Mouse (Mus musculus) lung, embryonic 14.5 days (tissue): Measurements from ENCODE around the gene Nptn. TPM values are rescaled to one million over a fixed set of nuclear protein-coding genes. Genes with fewer than 3 reads are reported as not detected.
"Not testable (repeated sequence)": the region's sequence is repeated elsewhere in the genome, so short reads cannot be mapped to it uniquely, and the experiment has no call there.

Experiments
- ATAC-seq: fragments of 200-750 bp; cut with Nextera tagmentation; 2 replicates; pipeline ENCODE4 v1.8.0; 2017; ENCODE audit warnings: mild to moderate bottlenecking, moderate TSS enrichment, moderate library complexity; ENCODE audit not compliant: insufficient read depth
- DNase-seq: peaks from one replicate; pipeline ENCODE4 v3.0.0-alpha.2; 2015
- H3K27ac ChIP-seq: fragments of 300-500 bp; sonication (generic); 2 replicates; pipeline ENCODE4 v1.5.1; 2014; ENCODE audit warnings: low read depth, mild to moderate bottlenecking, moderate library complexity
- H3K27me3 ChIP-seq: fragments of 300-500 bp; sonication (generic); 2 replicates; pipeline ENCODE4 v1.6.1; 2014; ENCODE audit warnings: low read length, control low read depth; ENCODE audit not compliant: insufficient read depth
- H3K36me3 ChIP-seq: fragments of 300-500 bp; sonication (generic); 2 replicates; pipeline ENCODE4 v1.6.1; 2014; ENCODE audit warnings: control low read depth; ENCODE audit not compliant: insufficient read depth
- H3K4me1 ChIP-seq: fragments of 300-500 bp; sonication (generic); 2 replicates; pipeline ENCODE4 v1.6.1; 2014; ENCODE audit warnings: antibody characterized with exemption, control low read depth; ENCODE audit not compliant: insufficient read depth
- H3K4me2 ChIP-seq: fragments of 300-500 bp; sonication (generic); 2 replicates; pipeline ENCODE4 v1.6.1; 2014; ENCODE audit warnings: mild to moderate bottlenecking
- H3K4me3 ChIP-seq: fragments of 300-500 bp; sonication (generic); 2 replicates; pipeline ENCODE4 v1.5.1; 2014; ENCODE audit warnings: low read depth, low read length
- H3K9ac ChIP-seq: fragments of 300-500 bp; sonication (generic); 2 replicates; pipeline ENCODE4 v1.6.1; 2014
- H3K9me3 ChIP-seq: fragments of 300-500 bp; sonication (generic); 2 replicates; pipeline ENCODE4 v1.6.1; 2016; ENCODE audit warnings: low read depth, low read length, control low read depth
- CTCF ChIP-seq: IDR thresholded peaks from 2 replicates; pipeline ENCODE4 v1.5.1; 2016; ENCODE audit warnings: antibody characterized with exemption, low read depth
- WGBS: fragments of 180-500 bp; shearing (Covaris S2); extraction: QIAGEN DNeasy Blood & Tissue Kit; methylation state at CpG from one replicate; pipeline ENCODE4 v1.1.7; 2014; 5-methylcytosine and 5-hydroxymethylcytosine counted together
- polyA plus RNA-seq: library from polyadenylated mRNA; unstranded; fragments of >200 nt; fragmentation: Nextera tagmentation; extraction: Ambion mirVana; gene quantifications from 2 replicates; pipeline ENCODE4 v1.2.1, GENCODE M21; 2014

The Nptn gene
- polyA plus RNA-seq, 1 experiment from 2014 or later, result 124 TPM

DNA sequence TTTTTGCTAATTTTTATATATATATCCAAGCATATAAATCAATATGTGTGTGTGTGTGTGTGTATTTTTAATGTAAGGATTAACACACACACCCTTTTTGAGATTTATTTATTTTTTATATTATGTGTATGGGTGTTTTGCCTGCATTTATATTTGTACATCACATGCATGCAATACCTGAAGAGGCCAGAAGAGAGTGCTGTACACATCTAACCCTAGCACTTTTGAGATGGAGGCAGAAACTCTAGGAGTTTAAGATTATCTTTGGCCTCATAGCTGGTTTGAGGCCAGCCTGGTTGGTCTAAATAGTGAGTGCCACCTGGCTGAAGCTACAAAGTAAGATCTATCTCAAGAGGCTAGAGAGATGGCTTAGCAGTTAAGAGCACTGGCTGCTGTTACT is 14.4 kb upstream of the Nptn start:
- peak; percentile 56 for DNase-seq
- Histone ChIP-seq H3K36me3 (no peaks in the 10 kb centered on the region), H3K27ac (no peak overlapping the region), H3K9me3 (no peaks in the 10 kb centered on the region), H3K4me1 (no peaks in the 10 kb centered on the region), H3K9ac (no peak overlapping the region), H3K4me3 (no peak overlapping the region), H3K4me2 (no peak overlapping the region), H3K27me3 (no peaks in the 10 kb centered on the region)
- ATAC-seq, result no peak
- peak; percentile 53 for TF ChIP-seq CTCF

DNA sequence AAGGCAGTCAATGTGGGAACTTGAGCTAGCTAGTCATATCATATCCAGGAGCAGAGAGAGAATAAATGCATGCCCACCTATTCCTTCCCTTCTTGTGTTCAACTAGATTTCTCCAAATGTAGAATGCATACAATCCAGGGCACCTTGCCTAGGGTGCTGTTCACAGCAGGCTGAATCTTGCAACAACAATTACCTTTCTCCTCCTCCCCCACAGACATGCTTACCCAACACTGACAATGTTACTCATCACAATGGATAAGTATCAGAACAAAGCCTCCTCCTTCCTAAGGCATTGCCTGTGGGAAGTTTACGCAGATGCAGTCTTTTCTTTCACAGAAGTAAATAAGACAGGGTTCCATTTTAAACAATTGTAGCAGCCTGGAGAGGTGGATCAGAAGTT is 11.0 kb upstream of the Nptn start:
- no peak overlapping the region for H3K4me2 ChIP-seq
- H3K27me3 ChIP-seq, result no peaks in the 10 kb centered on the region
- H3K27ac ChIP-seq, result no peak overlapping the region
- no peaks in the 10 kb centered on the region for H3K36me3 ChIP-seq
- WGBS, result 85% methylated on average over 1 of the region's 1 CpGs
- H3K4me1 ChIP-seq, result no peaks in the 10 kb centered on the region
- TF ChIP-seq CTCF, result no peak
- H3K4me3 ChIP-seq, result no peak overlapping the region
- no peak for DNase-seq
- ATAC-seq, result no peak
- no peak overlapping the region for H3K9ac ChIP-seq
- H3K9me3 ChIP-seq, result no peaks in the 10 kb centered on the region

GRCm38 (mm10) chr9:58578669-58579068 is 3.4 kb upstream of the Nptn start:
- 15% methylated on average over 3 of the region's 3 CpGs for WGBS
- H3K4me3 ChIP-seq, result no peak overlapping the region
- DNase-seq (peak; percentile 96), ATAC-seq (no peak)
- no peaks in the 10 kb centered on the region for H3K36me3 ChIP-seq
- no peak overlapping the region for H3K27ac ChIP-seq
- 0 out of 2 replicates have a peak, but pooled peaks cover 5% of the 10 kb centered on the region for H3K4me1 ChIP-seq
- H3K9ac ChIP-seq, result no peak overlapping the region
- no peak overlapping the region for H3K4me2 ChIP-seq
- no peaks in the 10 kb centered on the region for H3K9me3 ChIP-seq
- peak; percentile 96 for TF ChIP-seq CTCF
- no peaks in the 10 kb centered on the region for H3K27me3 ChIP-seq

DNA sequence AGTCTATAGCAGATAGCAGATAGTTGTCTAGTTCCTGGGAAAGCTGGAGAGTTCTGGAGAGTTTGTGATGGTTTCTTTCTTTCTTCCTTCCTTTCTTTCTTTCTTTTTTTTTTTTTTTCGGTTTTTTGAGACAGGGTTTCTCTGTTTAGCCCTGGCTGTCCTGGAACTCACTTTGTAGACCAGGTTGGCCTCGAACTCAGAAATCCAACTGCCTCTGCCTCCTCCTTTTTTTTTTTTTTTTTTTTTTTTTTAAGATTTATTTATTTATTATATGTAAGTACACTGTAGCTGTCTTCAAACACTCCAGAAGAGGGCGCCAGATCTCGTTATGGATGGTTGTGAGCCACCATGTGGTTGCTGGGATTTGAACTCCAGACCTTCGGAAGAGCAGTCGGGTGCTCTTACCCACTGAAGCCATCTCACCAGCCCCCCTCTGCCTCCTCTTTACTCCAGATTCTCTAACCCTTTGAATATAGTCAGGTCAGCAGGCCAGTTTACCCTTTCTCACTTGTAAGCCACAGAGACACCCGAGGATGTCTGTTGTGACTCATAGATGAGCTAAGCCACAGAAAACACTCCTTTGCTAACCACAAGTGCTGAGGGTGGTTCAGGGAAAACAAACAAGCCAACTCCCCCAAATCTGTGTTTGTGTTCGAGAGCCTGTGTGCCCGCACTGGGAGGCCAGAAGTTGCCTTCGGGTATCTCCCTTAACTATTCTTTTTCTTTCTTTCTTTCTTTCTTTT is 1.4 kb upstream of the Nptn start:
- H3K9ac ChIP-seq, DNase-seq, H3K27me3 ChIP-seq, H3K9me3 ChIP-seq, ATAC-seq, H3K4me3 ChIP-seq, H3K27ac ChIP-seq, H3K4me2 ChIP-seq, H3K36me3 ChIP-seq, H3K4me1 ChIP-seq: not testable (repeated sequence)
- WGBS, result 81% methylated on average over 8 of the region's 10 CpGs

DNA sequence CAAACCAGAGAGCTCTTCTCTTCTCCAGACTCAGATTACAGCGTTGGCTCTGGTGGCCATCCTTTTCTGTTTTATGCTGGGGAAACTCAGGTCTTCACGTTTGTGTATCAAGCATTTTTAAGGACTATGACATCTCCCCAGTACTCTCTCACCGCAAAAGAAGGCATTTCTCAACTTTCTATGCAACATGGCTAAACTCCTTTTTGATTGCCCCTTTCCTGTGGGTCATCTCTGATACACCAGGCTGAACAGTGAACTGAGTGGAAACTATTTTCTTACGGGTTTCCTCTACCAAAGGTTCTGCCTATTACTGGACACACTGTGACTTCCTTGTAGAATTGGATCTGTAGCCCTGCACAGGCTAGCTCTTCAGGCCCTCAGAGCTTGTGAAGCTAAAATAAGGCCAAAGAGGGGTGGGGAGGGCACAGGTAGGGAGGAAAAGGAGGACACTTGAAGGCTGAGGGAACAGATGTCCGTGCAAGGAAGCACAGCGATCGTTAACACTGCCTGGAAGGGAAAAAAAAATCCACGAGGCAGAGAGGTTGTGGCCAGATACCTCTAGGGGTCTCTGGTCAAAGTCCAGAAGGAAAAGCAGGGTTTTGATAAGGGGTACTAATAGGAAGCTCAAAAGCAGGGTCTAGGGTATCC is 633 bp upstream of the Nptn start:
- Histone ChIP-seq H3K36me3 (no peaks in the 10 kb centered on the region), H3K4me3 (peak overlapping the region; percentile 93), H3K9me3 (no peaks in the 10 kb centered on the region), H3K27me3 (no peaks in the 10 kb centered on the region), H3K27ac (peak overlapping the region; percentile 82), H3K4me2 (peak overlapping the region; percentile 85), H3K9ac (peak overlapping the region; percentile 55), H3K4me1 (0 out of 2 replicates have a peak, but pooled peaks cover 8% of the 10 kb centered on the region)
- DNase-seq (no peak), ATAC-seq (peak; percentile 33)
- no peak for TF ChIP-seq CTCF
- WGBS, result 27% methylated on average over 8 of the region's 8 CpGs

GRCm38 (mm10) chr9:58582581-58583266 is 684 bp downstream of the Nptn start:
- peak overlapping the region; percentile 97 for H3K27ac ChIP-seq
- peak; percentile 70 for ATAC-seq
- H3K27me3 ChIP-seq, result no peaks in the 10 kb centered on the region
- peak overlapping the region; percentile 85 for H3K4me2 ChIP-seq
- peak overlapping the region; percentile 98 for H3K9ac ChIP-seq
- WGBS, result under 1% methylated on average over 42 of the region's 42 CpGs
- H3K9me3 ChIP-seq, result no peaks in the 10 kb centered on the region
- 0 out of 2 replicates have a peak, but pooled peaks cover 8% of the 10 kb centered on the region for H3K4me1 ChIP-seq
- H3K36me3 ChIP-seq, result 0 out of 2 replicates have a peak, but pooled peaks cover 2% of the 10 kb centered on the region
- DNase-seq, result no peak
- no peak for TF ChIP-seq CTCF
- peak overlapping the region; percentile 93 for H3K4me3 ChIP-seq

DNA sequence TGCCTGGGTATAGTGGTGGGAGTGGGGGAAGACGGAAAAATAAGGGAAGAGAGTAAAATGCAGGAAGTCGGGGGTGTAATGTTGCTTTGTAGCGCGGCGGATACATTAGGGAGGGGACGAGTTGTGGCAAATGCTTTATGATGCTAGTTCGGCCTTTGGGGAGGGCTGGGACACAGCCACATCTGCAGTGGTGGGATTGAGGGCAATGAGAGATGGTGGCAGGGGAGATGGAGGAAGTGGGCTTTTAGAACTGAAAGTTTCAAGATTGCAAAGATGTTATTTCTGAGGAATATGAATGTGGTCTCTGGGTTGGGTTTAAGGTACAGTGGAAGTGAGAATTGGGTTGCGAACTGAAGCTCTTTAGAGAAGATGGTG is 1.2 kb downstream of the Nptn start:
- no peaks in the 10 kb centered on the region for H3K9me3 ChIP-seq
- H3K4me3 ChIP-seq, result peak overlapping the region; percentile 93
- H3K36me3 ChIP-seq, result 0 out of 2 replicates have a peak, but pooled peaks cover 3% of the 10 kb centered on the region
- WGBS, result under 1% methylated on average over 8 of the region's 8 CpGs
- peak; percentile 46 for DNase-seq
- ATAC-seq, result no peak
- peak overlapping the region; percentile 98 for H3K9ac ChIP-seq
- TF ChIP-seq CTCF, result no peak
- 0 out of 2 replicates have a peak, but pooled peaks cover 8% of the 10 kb centered on the region for H3K4me1 ChIP-seq
- H3K27ac ChIP-seq, result peak overlapping the region; percentile 97
- H3K27me3 ChIP-seq, result no peaks in the 10 kb centered on the region
- H3K4me2 ChIP-seq, result peak overlapping the region; percentile 85
